Mouse (Mus musculus) midbrain, embryonic 11.5 days (tissue): Measurements from ENCODE around the gene Lrch1. TPM values are rescaled to one million over a fixed set of nuclear protein-coding genes. Genes with fewer than 3 reads are reported as not detected.
A peak's percentile ranks its signal among the peaks of the same experiment; 100 is the strongest.

Experiments used
- ATAC-seq: fragments of 200-750 bp; cut with Nextera tagmentation; 2 replicates; pipeline ENCODE4 v1.8.0; 2017; ENCODE audit warnings: moderate TSS enrichment, moderate library complexity; ENCODE audit not compliant: low FRiP score
- DNase-seq: peaks from one replicate; pipeline ENCODE4 v3.0.0; 2015; ENCODE audit warnings: low spot score; ENCODE audit errors: missing footprints
- H3K27ac ChIP-seq: fragments of 300-500 bp; sonication (generic); 2 replicates; pipeline ENCODE4 v1.5.1; 2014; ENCODE audit warnings: low read depth, low read length
- H3K27me3 ChIP-seq: fragments of 300-500 bp; sonication (generic); 2 replicates; pipeline ENCODE4 v1.6.1; 2014; ENCODE audit warnings: mild to moderate bottlenecking, low read length, moderate library complexity, mixed read lengths; ENCODE audit not compliant: control insufficient read depth, insufficient read depth
- H3K36me3 ChIP-seq: fragments of 300-500 bp; sonication (generic); 2 replicates; pipeline ENCODE4 v1.6.1; 2014; ENCODE audit warnings: mild to moderate bottlenecking, low read length, moderate library complexity, mixed read lengths; ENCODE audit not compliant: control insufficient read depth, insufficient read depth
- H3K4me1 ChIP-seq: fragments of 300-500 bp; sonication (generic); 2 replicates; pipeline ENCODE4 v1.6.1; 2014; ENCODE audit warnings: low read length; ENCODE audit not compliant: control insufficient read depth, insufficient read depth
- H3K4me2 ChIP-seq: fragments of 300-500 bp; sonication (generic); 2 replicates; pipeline ENCODE4 v1.6.1; 2014; ENCODE audit warnings: mild to moderate bottlenecking, moderate library complexity
- H3K4me3 ChIP-seq: fragments of 300-500 bp; sonication (generic); 2 replicates; pipeline ENCODE4 v1.5.1; 2014; ENCODE audit warnings: low read depth, low read length
- H3K9ac ChIP-seq: fragments of 300-500 bp; sonication (generic); 2 replicates; pipeline ENCODE4 v1.6.1; 2014; ENCODE audit warnings: low read length
- H3K9me3 ChIP-seq: fragments of 300-500 bp; sonication (generic); 2 replicates; pipeline ENCODE4 v1.6.1; 2016; ENCODE audit warnings: low read length; ENCODE audit not compliant: control insufficient read depth
- WGBS: fragments of 180-500 bp; shearing (Covaris S2); extraction: QIAGEN DNeasy Blood & Tissue Kit; methylation state at CpG from one replicate; pipeline ENCODE4 v1.1.7; 2014; 5-methylcytosine and 5-hydroxymethylcytosine counted together
- polyA plus RNA-seq: library from polyadenylated mRNA; unstranded; fragments of >200 nt; fragmentation: Nextera tagmentation; extraction: Ambion mirVana; gene quantifications from 2 replicates; pipeline ENCODE4 v1.2.1, GENCODE M21; 2014

The Lrch1 gene
- polyA plus RNA-seq, 1 experiment from 2014 or later: 5.8 TPM

DNA sequence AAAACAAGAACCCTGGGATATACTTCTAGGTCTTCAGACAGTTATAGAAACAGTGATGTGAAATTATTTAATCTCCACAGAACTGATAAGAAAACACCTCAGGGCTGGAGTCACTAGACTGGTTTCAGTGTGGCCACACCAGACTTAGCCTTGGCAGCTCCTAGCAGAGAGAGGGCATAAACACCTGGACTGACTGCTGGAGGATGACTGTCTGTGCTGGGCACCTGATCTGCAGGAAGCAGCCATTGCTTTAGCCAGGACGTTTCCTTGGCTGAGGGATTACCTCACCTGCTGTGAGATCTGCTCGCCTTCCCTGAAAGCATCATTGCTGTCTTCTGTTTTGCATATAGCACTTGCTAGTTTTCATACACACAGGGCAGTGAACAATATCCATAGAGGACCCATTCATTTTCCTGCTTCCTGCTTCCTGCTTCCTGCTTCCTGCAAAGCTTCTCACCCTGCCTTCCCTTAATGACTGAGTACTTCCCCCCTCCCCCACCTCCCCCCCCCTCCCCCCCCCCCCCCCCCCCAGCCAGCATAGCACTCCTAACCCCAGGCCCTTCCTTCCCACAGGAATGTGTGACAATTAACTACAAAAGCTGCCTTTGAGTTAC lies 101.9 kb downstream of the Lrch1 start:
- Histone ChIP-seq H3K4me1 (no peaks in the 10 kb centered on the region; the same call in 1 of the 2 replicates), H3K36me3 (no peaks in the 10 kb centered on the region), H3K9me3 (no peaks in the 10 kb centered on the region), H3K4me3 (no peak overlapping the region), H3K27ac (no peak overlapping the region), H3K27me3 (no peaks in the 10 kb centered on the region), H3K4me2 (no peak overlapping the region), H3K9ac (no peak overlapping the region)
- no peak for ATAC-seq
- peak; percentile 45 for DNase-seq
- 31% methylated on average over 2 of the region's 2 CpGs for WGBS

GRCm38 (mm10) chr14:74841708-74842107 lies 106.0 kb downstream of the Lrch1 start:
- H3K4me2 ChIP-seq: no peak overlapping the region
- no peak overlapping the region for H3K9ac ChIP-seq
- no peaks in the 10 kb centered on the region for H3K9me3 ChIP-seq
- no peaks in the 10 kb centered on the region for H3K27me3 ChIP-seq
- H3K27ac ChIP-seq: no peak overlapping the region
- H3K4me1 ChIP-seq: no peaks in the 10 kb centered on the region; the same call in 1 of the 2 replicates
- H3K36me3 ChIP-seq: no peaks in the 10 kb centered on the region
- H3K4me3 ChIP-seq: no peak overlapping the region
- DNase-seq: peak; percentile 10
- ATAC-seq: no peak
- WGBS: 79% methylated on average over 2 of the region's 2 CpGs

DNA sequence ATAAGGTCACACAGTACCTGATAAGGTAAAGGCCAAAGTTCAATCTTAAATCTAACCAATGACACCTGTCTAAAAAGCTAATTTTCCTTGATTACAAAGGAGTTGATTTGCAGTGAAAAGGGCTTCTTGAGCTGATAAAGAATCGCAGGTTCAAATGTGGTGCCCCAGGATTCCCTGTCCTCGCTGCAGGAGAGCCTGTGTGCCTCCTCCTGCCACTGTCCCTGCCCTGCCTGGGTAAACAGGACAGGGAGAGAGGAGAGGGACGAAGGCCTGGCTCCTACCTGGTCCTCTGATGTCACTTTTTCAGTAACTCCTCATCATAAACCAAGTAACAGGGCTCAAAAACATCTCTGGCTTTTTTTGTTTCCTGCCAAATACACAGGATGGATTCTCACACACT lies 106.4 kb downstream of the Lrch1 start:
- Histone ChIP-seq H3K27me3 (no peaks in the 10 kb centered on the region), H3K9ac (no peak overlapping the region), H3K9me3 (no peaks in the 10 kb centered on the region), H3K36me3 (no peaks in the 10 kb centered on the region), H3K4me3 (no peak overlapping the region), H3K4me1 (no peaks in the 10 kb centered on the region; the same call in 1 of the 2 replicates), H3K27ac (no peak overlapping the region), H3K4me2 (no peak overlapping the region)
- WGBS: 78% methylated on average over 3 of the region's 3 CpGs
- no peak for ATAC-seq
- DNase-seq: peak; percentile 69

DNA sequence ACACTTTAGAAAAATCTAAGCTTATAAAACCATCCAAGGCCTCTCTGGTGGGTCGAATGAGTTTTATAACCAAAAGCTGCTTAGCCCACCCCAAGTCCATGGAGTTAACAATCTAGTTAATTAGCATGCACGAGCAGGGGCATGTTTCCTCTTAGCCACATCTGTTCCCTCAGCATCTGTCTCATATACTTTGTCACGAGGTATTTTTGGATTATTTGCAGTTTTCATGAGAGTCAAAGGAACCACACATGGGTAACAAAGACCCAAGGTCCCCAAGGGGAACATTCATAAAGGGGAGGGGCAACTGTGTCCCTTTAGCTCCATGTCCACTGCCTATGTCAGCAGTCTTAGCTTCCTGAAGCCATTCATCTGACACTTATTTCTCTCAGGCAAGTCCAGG lies 106.9 kb downstream of the Lrch1 start:
- Histone ChIP-seq H3K4me2 (no peak overlapping the region), H3K36me3 (no peaks in the 10 kb centered on the region), H3K4me1 (no peaks in the 10 kb centered on the region; the same call in 1 of the 2 replicates), H3K4me3 (no peak overlapping the region), H3K27ac (no peak overlapping the region), H3K27me3 (no peaks in the 10 kb centered on the region), H3K9ac (no peak overlapping the region), H3K9me3 (no peaks in the 10 kb centered on the region)
- peak; percentile 72 for DNase-seq
- ATAC-seq: peak; percentile 22; the same call in 1 of the 2 replicates
- WGBS: 62% methylated on average over 3 of the region's 3 CpGs

- Histone ChIP-seq H3K9me3 (no peaks in the 10 kb centered on the region), H3K4me2 (no peak overlapping the region), H3K4me1 (no peaks in the 10 kb centered on the region; the same call in 1 of the 2 replicates), H3K27ac (no peak overlapping the region), H3K36me3 (no peaks in the 10 kb centered on the region), H3K27me3 (no peaks in the 10 kb centered on the region), H3K4me3 (no peak overlapping the region), H3K9ac (no peak overlapping the region)
- ATAC-seq (no peak), DNase-seq (peak; percentile 28)
- WGBS: 70% methylated on average over 2 of the region's 2 CpGs
Measured at GRCm38 (mm10) chr14:74840328-74840727, 107.3 kb downstream of the Lrch1 start.

DNA sequence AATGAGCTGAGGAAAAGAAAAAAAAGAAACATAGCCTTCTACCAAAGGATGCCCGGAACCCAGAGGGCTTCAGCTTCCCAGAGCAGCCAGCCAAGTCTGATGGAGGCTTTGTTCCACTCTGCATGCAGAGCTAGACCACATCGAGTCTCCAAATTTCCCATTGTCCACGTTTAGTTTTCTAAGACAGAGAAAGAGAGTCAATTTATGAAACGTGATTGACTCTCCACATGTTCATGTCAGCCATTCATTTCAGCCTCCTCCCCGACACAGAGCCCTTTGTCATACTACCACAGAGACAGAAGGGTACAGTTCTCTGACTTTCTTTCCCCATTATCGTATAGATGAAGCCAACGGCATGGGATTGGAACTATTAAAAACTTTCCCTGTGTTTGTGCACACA lies 108.9 kb downstream of the Lrch1 start:
- Histone ChIP-seq H3K27ac (no peak overlapping the region), H3K9ac (no peak overlapping the region), H3K4me2 (no peak overlapping the region), H3K4me1 (no peaks in the 10 kb centered on the region; the same call in 1 of the 2 replicates), H3K27me3 (no peaks in the 10 kb centered on the region), H3K36me3 (no peaks in the 10 kb centered on the region), H3K9me3 (no peaks in the 10 kb centered on the region), H3K4me3 (no peak overlapping the region)
- DNase-seq: peak; percentile 73
- 89% methylated on average over 7 of the region's 7 CpGs for WGBS
- no peak for ATAC-seq

DNA sequence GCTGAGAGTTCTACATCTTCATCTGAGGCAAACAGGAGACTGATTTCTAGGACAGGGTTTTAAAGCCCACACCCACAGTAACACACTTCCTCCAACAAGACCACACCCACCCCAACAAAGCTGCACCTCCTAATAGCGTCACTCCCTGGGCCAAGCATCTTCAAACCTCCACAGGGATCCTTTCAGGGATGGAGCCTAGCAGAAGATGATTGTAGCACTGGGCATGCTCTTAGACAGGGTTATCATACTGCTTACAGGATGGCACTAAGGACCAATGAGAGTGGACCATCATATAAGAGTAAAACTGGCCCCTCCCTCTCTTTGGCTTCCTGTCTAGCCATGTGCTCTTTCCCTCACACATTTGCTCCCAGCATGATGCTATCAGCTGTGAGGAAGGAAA lies 112.7 kb downstream of the Lrch1 start:
- Histone ChIP-seq H3K9me3 (no peaks in the 10 kb centered on the region), H3K36me3 (no peaks in the 10 kb centered on the region), H3K27ac (no peak overlapping the region), H3K9ac (no peak overlapping the region), H3K27me3 (no peaks in the 10 kb centered on the region), H3K4me1 (no peaks in the 10 kb centered on the region), H3K4me2 (no peak overlapping the region), H3K4me3 (no peak overlapping the region)
- WGBS: 65% methylated on average over 1 of the region's 1 CpGs
- DNase-seq: no peak
- ATAC-seq: peak; percentile 46; the same call in 1 of the 2 replicates

DNA sequence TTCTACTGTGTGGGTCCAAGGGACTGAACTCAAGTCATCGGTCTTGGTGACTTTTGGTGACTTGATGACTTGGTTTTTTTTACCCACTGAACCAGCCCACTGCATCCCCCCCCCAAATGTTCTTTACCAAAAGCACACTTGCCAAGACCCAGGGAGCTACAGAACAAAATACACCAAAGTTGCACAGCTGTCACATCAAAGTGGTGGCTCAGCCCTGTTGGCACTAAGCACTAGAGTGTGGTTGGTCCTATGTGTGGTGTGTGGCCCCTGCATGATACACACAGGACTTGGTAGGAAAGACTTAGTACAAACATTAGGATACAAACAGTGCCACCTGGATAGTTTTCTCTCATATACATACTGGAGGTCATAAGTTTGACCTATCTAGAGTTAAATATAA lies 113.5 kb downstream of the Lrch1 start:
- Histone ChIP-seq H3K27ac (no peak overlapping the region), H3K4me2 (no peak overlapping the region), H3K4me1 (no peaks in the 10 kb centered on the region), H3K9ac (no peak overlapping the region), H3K9me3 (no peaks in the 10 kb centered on the region), H3K36me3 (no peaks in the 10 kb centered on the region), H3K4me3 (no peak overlapping the region), H3K27me3 (no peaks in the 10 kb centered on the region)
- DNase-seq: peak; percentile 45
- WGBS: 100% methylated on average over 1 of the region's 1 CpGs
- ATAC-seq: no peak

DNA sequence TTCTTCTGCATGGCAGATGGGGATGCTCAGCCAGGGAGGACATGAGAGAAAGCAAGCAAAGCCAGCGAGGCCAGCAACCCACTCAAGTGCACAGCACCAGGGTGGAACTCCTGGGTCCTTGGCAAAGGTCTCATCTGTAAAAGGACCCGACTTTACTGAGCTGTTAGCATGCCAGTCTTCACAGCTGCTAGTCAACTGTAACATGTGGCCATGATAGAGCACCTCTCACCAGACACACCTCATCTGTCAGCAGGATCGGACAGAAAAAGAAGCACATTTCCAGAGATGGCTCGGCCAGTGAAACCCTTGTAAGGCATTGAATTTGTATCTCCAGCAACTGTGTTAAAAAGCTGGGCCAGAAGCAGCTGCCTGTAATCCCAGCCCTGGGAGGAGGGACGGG lies 116.0 kb downstream of the Lrch1 start:
- H3K27ac ChIP-seq: no peak overlapping the region
- H3K36me3 ChIP-seq: no peaks in the 10 kb centered on the region
- no peak overlapping the region for H3K4me3 ChIP-seq
- H3K4me1 ChIP-seq: no peaks in the 10 kb centered on the region
- ATAC-seq: no peak
- no peak overlapping the region for H3K4me2 ChIP-seq
- 88% methylated on average over 5 of the region's 5 CpGs for WGBS
- H3K27me3 ChIP-seq: no peaks in the 10 kb centered on the region
- no peak for DNase-seq
- H3K9me3 ChIP-seq: no peaks in the 10 kb centered on the region
- no peak overlapping the region for H3K9ac ChIP-seq
